Mouse (Mus musculus): ENCODE data around the gene Cds1. TPM values are rescaled to one million over a fixed set of nuclear protein-coding genes. Genes with fewer than 3 reads are reported as not detected.

Cds1 gene
- 81.9 and 108 TPM in 2 replicates for polyA plus RNA-seq (2015; fragmentation: Nextera tagmentation; extraction: Ambion mirVana)

GRCm38 (mm10) chr5:101764554-101765347 lies at the start of gene Cds1:
Gene Cds1 (plus strand): TSS chr5:101765130.

Other genes with a start within 250 kb of the Cds1 start
- 0.29 and 0.39 TPM in 2 replicates for gene Nkx6-1, start 100.1 kb upstream of the Cds1 start, polyA plus RNA-seq (2015; fragmentation: Nextera tagmentation; extraction: Ambion mirVana)

Data from urinary bladder, postnatal 0 days (tissue).